Mouse (Mus musculus) MEL (cell line): ENCODE measurements around the gene Tmbim7. TPM values are rescaled to one million over a fixed set of nuclear protein-coding genes. Genes with fewer than 3 reads are reported as not detected.

Experiments
- DNase-seq: peaks from one replicate; pipeline ENCODE4 v3.0.0; 2011; ENCODE audit warnings: low read depth, low spot score
- H3K27ac ChIP-seq: 2 replicates; pipeline ENCODE4 v1.5.1; 2012; ENCODE audit warnings: low read depth, mild to moderate bottlenecking, control low read depth, low read length, moderate library complexity; ENCODE audit not compliant: control insufficient read depth
- H3K27me3 ChIP-seq, 2 experiments: fragments of 150-350 bp in 1 of 2; sonication (generic) in 1 of 2; 2 replicates each; pipeline ENCODE4 v1.6.1; 2012; ENCODE audit warnings: low read length in 2 of 2, mild to moderate bottlenecking in 2 of 2, improper control_type of control experiment in 1 of 2, moderate library complexity in 1 of 2; ENCODE audit not compliant: insufficient read depth in 2 of 2, control insufficient read depth in 1 of 2
- H3K36me3 ChIP-seq, 2 experiments: 2 replicates each; pipeline ENCODE4 v1.6.1; 2012 to 2014; ENCODE audit warnings: low read length in 2 of 2, improper control_type of control experiment in 1 of 2, inconsistent platforms in 1 of 2, mild to moderate bottlenecking in 1 of 2; ENCODE audit not compliant: insufficient read depth in 2 of 2, control insufficient read depth in 1 of 2
- H3K4me1 ChIP-seq, 2 experiments: fragments of 150-350 bp in 1 of 2; sonication (generic) in 1 of 2; 2 replicates each; pipeline ENCODE4 v1.6.1; 2012; ENCODE audit warnings: low read length in 2 of 2, improper control_type of control experiment in 1 of 2, mild to moderate bottlenecking in 1 of 2; ENCODE audit not compliant: insufficient read depth in 2 of 2, control insufficient read depth in 1 of 2
- H3K4me3 ChIP-seq, 2 experiments: fragments of 150-350 bp in 1 of 2; sonication (generic) in 1 of 2; 2 replicates each; pipeline ENCODE4 v1.5.1; 2012; ENCODE audit warnings: low read depth in 2 of 2, low read length in 2 of 2, mild to moderate bottlenecking in 2 of 2, moderate library complexity in 2 of 2, control low read depth in 1 of 2, improper control_type of control experiment in 1 of 2; ENCODE audit not compliant: control insufficient read depth in 1 of 2, insufficient read depth in 1 of 2
- H3K79me2 ChIP-seq: 2 replicates; pipeline ENCODE4 v1.6.1; 2012; ENCODE audit warnings: mild to moderate bottlenecking, low read length, moderate library complexity; ENCODE audit not compliant: control insufficient read depth, poor library complexity, insufficient read depth
- H3K9ac ChIP-seq: 2 replicates; pipeline ENCODE4 v1.6.1; 2012; ENCODE audit warnings: low read depth, mild to moderate bottlenecking, control low read depth, low read length, moderate library complexity; ENCODE audit not compliant: control insufficient read depth, poor library complexity, severe bottlenecking
- H3K9me3 ChIP-seq: fragments of 150-350 bp; sonication (generic); replicated peaks from 2 replicates; pipeline ENCODE4 v1.6.1; 2012; ENCODE audit warnings: mild to moderate bottlenecking, low read length, improper control_type of control experiment, moderate library complexity; ENCODE audit not compliant: insufficient read depth
- BHLHE40 ChIP-seq: IDR thresholded peaks from 2 replicates; pipeline ENCODE4 v1.6.1; 2012; ENCODE audit warnings: low read depth, mild to moderate bottlenecking, inconsistent platforms, low read length, improper control_type of control experiment, borderline replicate concordance
- CHD1 ChIP-seq: IDR thresholded peaks from 2 replicates; pipeline ENCODE4 v1.6.1; 2012; ENCODE audit warnings: low read depth, mild to moderate bottlenecking, inconsistent platforms, low read length, improper control_type of control experiment
- E2F4 ChIP-seq: IDR thresholded peaks from 2 replicates; pipeline ENCODE4 v1.6.1; 2011; ENCODE audit warnings: low read depth, low read length, improper control_type of control experiment, borderline replicate concordance
- JUND ChIP-seq: IDR thresholded peaks from 2 replicates; pipeline ENCODE4 v1.6.1; 2011; ENCODE audit warnings: low read depth, mild to moderate bottlenecking, improper control_type of control experiment, low read length
- MAX ChIP-seq: IDR thresholded peaks from 2 replicates; pipeline ENCODE4 v1.6.1; 2011; ENCODE audit warnings: low read length, improper control_type of control experiment
- MAZ ChIP-seq: IDR thresholded peaks from 2 replicates; pipeline ENCODE4 v1.6.1; 2012; ENCODE audit warnings: low read depth, mild to moderate bottlenecking, inconsistent platforms, low read length, improper control_type of control experiment
- MEF2A ChIP-seq: IDR thresholded peaks from 2 replicates; pipeline ENCODE4 v1.6.1; 2014; ENCODE audit warnings: low read depth, mild to moderate bottlenecking, inconsistent platforms, low read length, improper control_type of control experiment; ENCODE audit not compliant: poor library complexity, insufficient replicate concordance, severe bottlenecking; ENCODE audit errors: extremely low read depth
- MXI1 ChIP-seq: IDR thresholded peaks from 2 replicates; pipeline ENCODE4 v1.6.1; 2011; ENCODE audit warnings: mild to moderate bottlenecking, low read depth, low read length, improper control_type of control experiment
- NELFE ChIP-seq: IDR thresholded peaks from 2 replicates; pipeline ENCODE4 v1.6.1; 2011; ENCODE audit warnings: low read depth, low read length, improper control_type of control experiment
- NRF1 ChIP-seq: IDR thresholded peaks from 2 replicates; pipeline ENCODE4 v1.6.1; 2014; ENCODE audit warnings: low read depth, mild to moderate bottlenecking, inconsistent platforms, low read length, improper control_type of control experiment, moderate library complexity; ENCODE audit not compliant: poor library complexity, insufficient read depth, severe bottlenecking
- POLR2A ChIP-seq, 2 experiments: IDR thresholded peaks; 2 replicates each; pipeline ENCODE4 v1.6.1; 2011 to 2012; ENCODE audit warnings: low read length in 2 of 2, mild to moderate bottlenecking in 2 of 2, control low read depth in 1 of 2, improper control_type of control experiment in 1 of 2, low read depth in 1 of 2, moderate library complexity in 1 of 2; ENCODE audit not compliant: control insufficient read depth in 1 of 2, insufficient read depth in 1 of 2, poor library complexity in 1 of 2
- POLR2AphosphoS5 ChIP-seq: IDR thresholded peaks from 2 replicates; pipeline ENCODE4 v1.6.1; 2012; ENCODE audit warnings: low read depth, borderline replicate concordance, mild to moderate bottlenecking, inconsistent platforms, low read length, moderate library complexity, mixed read lengths
- RCOR1 ChIP-seq: IDR thresholded peaks from 2 replicates; pipeline ENCODE4 v1.6.1; 2012; ENCODE audit warnings: low read depth, mild to moderate bottlenecking, inconsistent platforms, low read length, improper control_type of control experiment
- SMC3 ChIP-seq: IDR thresholded peaks from 2 replicates; pipeline ENCODE4 v1.6.1; 2011; ENCODE audit warnings: low read depth, low read length, improper control_type of control experiment
- TAL1 ChIP-seq: IDR thresholded peaks from 2 replicates; pipeline ENCODE4 v1.6.1; 2012; ENCODE audit warnings: mild to moderate bottlenecking, inconsistent platforms, low read length, moderate library complexity, mixed read lengths
- TBP ChIP-seq: IDR thresholded peaks from 2 replicates; pipeline ENCODE4 v1.8.0; 2011; ENCODE audit warnings: low read depth, low read length, improper control_type of control experiment
- ZKSCAN1 ChIP-seq: IDR thresholded peaks from 2 replicates; pipeline ENCODE4 v1.6.1; 2012; ENCODE audit warnings: low read depth, mild to moderate bottlenecking, inconsistent platforms, low read length, improper control_type of control experiment, moderate library complexity
- polyA plus RNA-seq, 2 experiments: library from polyadenylated mRNA; stranded (reverse) in 1 of 2; unstranded in 1 of 2; fragments of >175 nt in 1 of 2; fragments of >200 nt in 1 of 2; gene quantifications; 2 replicates each; pipeline versions ENCODE4 v1.2.1 to v1.2.4; 2012; ENCODE audit warnings: low replicate concordance in 2 of 2, low read depth in 1 of 2; ENCODE audit not compliant: insufficient read length in 2 of 2, insufficient read depth in 1 of 2, missing spikeins in 1 of 2
- total RNA-seq: library from RNA; depleted of rRNA; stranded (reverse); fragments of 300-350 nt; gene quantifications from 2 replicates; pipeline ENCODE4 v1.2.3, GENCODE M21; 2012

The Tmbim7 gene
- total and polyA plus RNA-seq, 3 experiments: 0.06 TPM; not detected in 2

DNA sequence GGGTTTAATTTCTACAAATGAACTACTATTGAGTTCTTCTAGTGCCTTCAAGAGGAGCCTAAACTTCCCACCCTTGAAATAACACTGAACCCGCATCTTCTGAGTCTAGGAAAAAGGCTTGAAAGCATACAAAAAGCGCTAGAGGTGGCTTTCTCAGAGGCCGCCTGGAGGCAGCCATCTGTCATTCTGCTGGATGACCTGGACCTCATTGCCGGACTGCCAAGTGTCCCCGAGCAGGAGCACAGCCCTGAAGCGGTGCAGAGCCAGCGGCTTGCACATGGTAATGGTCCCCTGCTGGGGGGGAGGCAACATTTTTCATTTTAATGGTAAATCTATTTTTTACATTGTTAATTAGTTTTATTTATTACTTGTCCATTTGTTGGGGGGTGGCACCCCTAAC, 30.5 kb upstream of the Tmbim7 start:
- no peaks in the 10 kb centered on the region for H3K4me1 ChIP-seq
- H3K27ac ChIP-seq: no peak overlapping the region
- TF ChIP-seq E2F4: no peak
- no peak for TF ChIP-seq MAX
- TF ChIP-seq MEF2A: no peak
- no peak for TF ChIP-seq RCOR1
- TF ChIP-seq MXI1: no peak
- TF ChIP-seq TBP: no peak
- TF ChIP-seq SMC3: no peak
- TF ChIP-seq POLR2A (IDR thresholded peaks at IDR 0.05; ENCODE audit: control insufficient read depth in 1 of 2, insufficient read depth in 1 of 2, low read depth in 1 of 2, low read length in 2 of 2, poor library complexity in 1 of 2): no peak
- no peak for TF ChIP-seq POLR2AphosphoS5
- no peak for TF ChIP-seq TAL1
- no peak for TF ChIP-seq NELFE
- TF ChIP-seq CHD1: no peak
- TF ChIP-seq ZKSCAN1: no peak
- no peak for TF ChIP-seq MAZ
- TF ChIP-seq NRF1: no peak
- no peaks in the 10 kb centered on the region for H3K9me3 ChIP-seq
- peaks cover 1% of the 10 kb centered on the region; the same call in 1 of the 2 replicates for H3K79me2 ChIP-seq
- no peak overlapping the region for H3K4me3 ChIP-seq
- no peak for DNase-seq
- H3K27me3 ChIP-seq: no peaks in the 10 kb centered on the region
- no peak overlapping the region for H3K9ac ChIP-seq
- peaks cover 0 to 9% of the 10 kb centered on the region in 2 experiments; a peak in 2 of 4 replicates for H3K36me3 ChIP-seq

DNA sequence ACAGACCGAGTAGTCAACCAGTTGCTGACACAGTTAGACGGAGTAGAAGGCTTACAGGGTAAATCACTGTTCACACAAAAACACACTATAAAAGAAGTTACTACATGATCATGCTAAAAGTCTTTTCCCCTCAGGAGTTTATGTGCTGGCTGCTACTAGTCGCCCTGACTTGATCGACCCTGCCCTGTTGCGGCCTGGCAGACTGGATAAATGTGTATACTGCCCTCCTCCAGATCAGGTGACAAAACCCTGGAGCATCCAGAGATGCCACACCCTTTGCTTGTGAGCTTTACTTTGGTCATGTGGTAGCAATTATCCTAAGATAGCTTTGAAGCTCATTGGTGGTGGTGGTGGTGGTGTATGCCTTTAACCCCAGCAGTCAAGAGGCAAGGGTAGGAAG, 20.9 kb upstream of the Tmbim7 start:
- H3K79me2 ChIP-seq: no peaks in the 10 kb centered on the region
- DNase-seq: no peak
- peaks cover 4 to 6% of the 10 kb centered on the region in 2 experiments for H3K36me3 ChIP-seq
- H3K9me3 ChIP-seq: no peaks in the 10 kb centered on the region
- no peak overlapping the region for H3K4me3 ChIP-seq
- H3K27ac ChIP-seq: no peak overlapping the region
- no peak for TF ChIP-seq BHLHE40
- TF ChIP-seq MEF2A: no peak
- no peak for TF ChIP-seq JUND
- no peak for TF ChIP-seq ZKSCAN1
- TF ChIP-seq RCOR1: no peak
- no peak for TF ChIP-seq MAZ
- TF ChIP-seq E2F4: no peak
- no peak for TF ChIP-seq SMC3
- peaks cover 0 to 3% of the 10 kb centered on the region in 2 experiments; a peak in 2 of 4 replicates for H3K4me1 ChIP-seq
- H3K9ac ChIP-seq: no peak overlapping the region
- H3K27me3 ChIP-seq: no peaks in the 10 kb centered on the region
